Mouse (Mus musculus) stomach, postnatal 0 days (tissue): ENCODE data around the gene Bclaf1. TPM values are rescaled to one million over a fixed set of nuclear protein-coding genes. Genes with fewer than 3 reads are reported as not detected.

Experiments used
- ATAC-seq: fragments of 200-750 bp; cut with Nextera tagmentation; 2 replicates; pipeline ENCODE4 v1.8.0; 2017; ENCODE audit not compliant: low FRiP score, low TSS enrichment
- DNase-seq: peaks from one replicate; pipeline ENCODE4 v3.0.0-alpha.2; 2016; ENCODE audit warnings: low spot score
- H3K27ac ChIP-seq: fragments of 300-500 bp; sonication (generic); replicated peaks from 2 replicates; pipeline ENCODE4 v1.5.1; 2014; ENCODE audit warnings: mild to moderate bottlenecking, control low read depth
- H3K27me3 ChIP-seq: fragments of 300-500 bp; sonication (generic); 2 replicates; pipeline ENCODE4 v1.6.1; 2014; ENCODE audit warnings: low read length; ENCODE audit not compliant: control insufficient read depth, insufficient read depth
- H3K36me3 ChIP-seq: fragments of 300-500 bp; sonication (generic); 2 replicates; pipeline ENCODE4 v1.6.1; 2014; ENCODE audit warnings: low read length, mixed read lengths; ENCODE audit not compliant: control insufficient read depth, insufficient read depth
- H3K4me1 ChIP-seq: fragments of 300-500 bp; sonication (generic); replicated peaks from 2 replicates; pipeline ENCODE4 v1.6.1; 2014; ENCODE audit warnings: antibody characterized with exemption; ENCODE audit not compliant: control insufficient read depth, insufficient read depth
- H3K4me2 ChIP-seq: fragments of 300-500 bp; sonication (generic); replicated peaks from 2 replicates; pipeline ENCODE4 v1.6.1; 2014; ENCODE audit warnings: low read depth, mild to moderate bottlenecking, control low read depth, moderate library complexity
- H3K4me3 ChIP-seq: fragments of 300-500 bp; sonication (generic); 2 replicates; pipeline ENCODE4 v1.5.1; 2014; ENCODE audit warnings: low read depth, low read length, control low read depth
- H3K9ac ChIP-seq: fragments of 300-500 bp; sonication (generic); 2 replicates; pipeline ENCODE4 v1.6.1; 2014; ENCODE audit warnings: mild to moderate bottlenecking, low read length, control low read depth, mixed read lengths
- H3K9me3 ChIP-seq: fragments of 300-500 bp; sonication (generic); 2 replicates; pipeline ENCODE4 v1.6.1; 2016; ENCODE audit warnings: low read length; ENCODE audit not compliant: control insufficient read depth
- CTCF ChIP-seq: IDR thresholded peaks from 2 replicates; pipeline ENCODE4 v1.5.1; 2016; ENCODE audit warnings: antibody characterized with exemption, low read depth, mild to moderate bottlenecking, moderate library complexity
- EP300 ChIP-seq: optimal IDR thresholded peaks from 2 replicates; pipeline ENCODE3; 2016; ENCODE audit warnings: antibody characterized with exemption
- WGBS: fragments of 180-500 bp; shearing (Covaris S2); extraction: QIAGEN DNeasy Blood & Tissue Kit; methylation state at CpG from one replicate; pipeline ENCODE4 v1.1.7; 2014; 5-methylcytosine and 5-hydroxymethylcytosine counted together
- microRNA-seq: library from miRNA; unstranded; fragments of <30 nt; microRNA quantifications from one replicate; pipeline ENCODE4, GENCODE M21; 2016
- polyA plus RNA-seq: library from polyadenylated mRNA; unstranded; fragments of >200 nt; fragmentation: Nextera tagmentation; extraction: Ambion mirVana; gene quantifications from 2 replicates; pipeline ENCODE4 v1.2.1, GENCODE M21; 2015

Gene Bclaf1
- polyA plus RNA-seq, 1 experiment from 2014 or later, result 39.4 TPM

GRCm38 (mm10) chr10:20380798-20381197 is 68.5 kb downstream of the Bclaf1 start:
- Histone ChIP-seq H3K9ac (no peak overlapping the region), H3K9me3 (no peaks in the 10 kb centered on the region), H3K27ac (no peak overlapping the region), H3K36me3 (no peaks in the 10 kb centered on the region), H3K4me3 (no peak overlapping the region), H3K27me3 (no peaks in the 10 kb centered on the region), H3K4me2 (no peak overlapping the region), H3K4me1 (0 out of 2 replicates have a peak, but pooled peaks cover 3% of the 10 kb centered on the region)
- DNase-seq (no peak), ATAC-seq (no peak)
- WGBS, result 81% methylated on average over 3 of the region's 3 CpGs
- TF ChIP-seq CTCF (no peak), EP300 (no peak)

- 69% methylated on average over 3 of the region's 3 CpGs for WGBS
- ATAC-seq, result no peak
These were observed 69.1 kb downstream of the Bclaf1 start for GRCm38 (mm10) chr10:20381352-20381751.

GRCm38 (mm10) chr10:20382807-20383419 is 70.6 kb downstream of the Bclaf1 start:
- ATAC-seq, result no peak
- WGBS, result 72% methylated on average over 6 of the region's 6 CpGs
- DNase-seq, result no peak
- H3K4me2 ChIP-seq, result no peak overlapping the region
- no peaks in the 10 kb centered on the region for H3K27me3 ChIP-seq
- no peaks in the 10 kb centered on the region for H3K9me3 ChIP-seq
- H3K36me3 ChIP-seq, result no peaks in the 10 kb centered on the region
- H3K9ac ChIP-seq, result no peak overlapping the region
- no peak overlapping the region for H3K27ac ChIP-seq
- 0 out of 2 replicates have a peak, but pooled peaks cover 3% of the 10 kb centered on the region for H3K4me1 ChIP-seq
- TF ChIP-seq CTCF (0 out of 2 replicates have a peak, but pooled peaks have one; percentile 16), EP300 (no peak)
- H3K4me3 ChIP-seq, result no peak overlapping the region

More at GRCm38 (mm10) chr10:20381352-20381751, 69.1 kb downstream of the Bclaf1 start:
- H3K27me3 ChIP-seq, result no peaks in the 10 kb centered on the region
- TF ChIP-seq CTCF (peak; percentile 10; the same call in 1 of the 2 replicates), EP300 (no peak)
- no peak overlapping the region for H3K27ac ChIP-seq
- H3K9me3 ChIP-seq, result no peaks in the 10 kb centered on the region
- DNase-seq, result no peak
- no peaks in the 10 kb centered on the region for H3K36me3 ChIP-seq
- no peak overlapping the region for H3K9ac ChIP-seq
- H3K4me3 ChIP-seq, result no peak overlapping the region
- no peak overlapping the region for H3K4me2 ChIP-seq
- H3K4me1 ChIP-seq, result 0 out of 2 replicates have a peak, but pooled peaks cover 3% of the 10 kb centered on the region

- no peak overlapping the region for H3K27ac ChIP-seq
- H3K4me3 ChIP-seq, result no peak overlapping the region
These were observed 78.3 kb downstream of the Bclaf1 start for GRCm38 (mm10) chr10:20390568-20390967.

More at GRCm38 (mm10) chr10:20390568-20390967, 78.3 kb downstream of the Bclaf1 start:
- Histone ChIP-seq H3K4me1 (no peaks in the 10 kb centered on the region), H3K27me3 (no peaks in the 10 kb centered on the region), H3K36me3 (no peaks in the 10 kb centered on the region), H3K9ac (no peak overlapping the region), H3K9me3 (no peaks in the 10 kb centered on the region), H3K4me2 (no peak overlapping the region)
- TF ChIP-seq CTCF (no peak), EP300 (no peak)
- WGBS, result 61% methylated on average over 3 of the region's 3 CpGs
- DNase-seq (no peak), ATAC-seq (no peak)

Small RNA genes lying within 50 kb of the gene (microRNA-seq; reads per million reads assigned to microRNA genes)
- gene Mir6413, result not detected

Other genes starting within 250 kb of the Bclaf1 start
- 23.0 TPM in 2 replicates for gene Map7, start 164.0 kb upstream of the Bclaf1 start, polyA plus RNA-seq
- gene Mtfr2, start 35.3 kb downstream of the Bclaf1 start, polyA plus RNA-seq, result 0.63 and 0.71 TPM in 2 replicates